Mouse (Mus musculus) forebrain, embryonic 15.5 days (tissue): ENCODE measurements around the gene Scp2d1. TPM values are rescaled to one million over a fixed set of nuclear protein-coding genes. Genes with fewer than 3 reads are reported as not detected.
"Not testable (repeated sequence)": the region's sequence is repeated elsewhere in the genome, so short reads cannot be mapped to it uniquely, and the experiment has no call there.

Experiments used
- ATAC-seq: fragments of 200-750 bp; cut with Nextera tagmentation; replicated peaks from 2 replicates; pipeline ENCODE4 v1.8.0; 2017; ENCODE audit warnings: mild to moderate bottlenecking, moderate TSS enrichment, moderate library complexity
- H3K27ac ChIP-seq: fragments of 300-500 bp; sonication (generic); replicated peaks from 2 replicates; pipeline ENCODE4 v1.5.1; 2015; ENCODE audit warnings: mild to moderate bottlenecking, inconsistent platforms
- H3K27me3 ChIP-seq: fragments of 300-500 bp; sonication (generic); 2 replicates; pipeline ENCODE4 v1.6.1; 2015; ENCODE audit warnings: inconsistent platforms
- H3K36me3 ChIP-seq: fragments of 300-500 bp; sonication (generic); 2 replicates; pipeline ENCODE4 v1.6.1; 2015; ENCODE audit warnings: mild to moderate bottlenecking, inconsistent platforms
- H3K4me1 ChIP-seq: fragments of 300-500 bp; sonication (generic); 2 replicates; pipeline ENCODE4 v1.6.1; 2015; ENCODE audit warnings: inconsistent platforms
- H3K4me2 ChIP-seq: fragments of 300-500 bp; sonication (generic); replicated peaks from 2 replicates; pipeline ENCODE4 v1.6.1; 2015; ENCODE audit warnings: mild to moderate bottlenecking, inconsistent platforms
- H3K4me3 ChIP-seq: fragments of 300-500 bp; sonication (generic); 2 replicates; pipeline ENCODE4 v1.5.1; 2015; ENCODE audit warnings: mild to moderate bottlenecking, inconsistent platforms
- H3K9ac ChIP-seq: fragments of 300-500 bp; sonication (generic); replicated peaks from 2 replicates; pipeline ENCODE4 v1.6.1; 2015; ENCODE audit warnings: mild to moderate bottlenecking, inconsistent platforms
- H3K9me3 ChIP-seq: fragments of 300-500 bp; sonication (generic); 2 replicates; pipeline ENCODE4 v1.6.1; 2016; ENCODE audit warnings: inconsistent platforms
- WGBS: fragments of 180-500 bp; shearing (Covaris S2); methylation state at CpG from one replicate; pipeline ENCODE4 v1.1.7; 2015; ENCODE audit warnings: mixed read lengths; 5-methylcytosine and 5-hydroxymethylcytosine counted together
- polyA plus RNA-seq: library from polyadenylated mRNA; unstranded; fragments of >200 nt; fragmentation: Nextera tagmentation; extraction: Ambion mirVana; gene quantifications from 2 replicates; pipeline ENCODE4 v1.2.1, GENCODE M21; 2015

The Scp2d1 gene
- not detected in 2 replicates for polyA plus RNA-seq

- not testable (repeated sequence) for H3K4me2 ChIP-seq, H3K27me3 ChIP-seq, H3K36me3 ChIP-seq, H3K4me3 ChIP-seq, ATAC-seq, H3K27ac ChIP-seq, H3K9me3 ChIP-seq, H3K9ac ChIP-seq, H3K4me1 ChIP-seq
- WGBS, result 90% methylated on average over 6 of the region's 6 CpGs
Observed at GRCm38 (mm10) chr2:144823356-144823755, at the start of gene Scp2d1. Gene Scp2d1 (plus strand): TSS chr2:144823656.

GRCm38 (mm10) chr2:144774636-144775160 lies 48.8 kb upstream of the Scp2d1 start:
- H3K9me3 ChIP-seq, result no peaks in the 10 kb centered on the region
- no peak overlapping the region for H3K4me2 ChIP-seq
- no peaks in the 10 kb centered on the region for H3K27me3 ChIP-seq
- H3K9ac ChIP-seq, result no peak overlapping the region
- H3K4me3 ChIP-seq, result no peak overlapping the region
- no peak for ATAC-seq
- H3K27ac ChIP-seq, result no peak overlapping the region
- H3K4me1 ChIP-seq, result no peaks in the 10 kb centered on the region
- H3K36me3 ChIP-seq, result no peaks in the 10 kb centered on the region
- 91% methylated on average over 8 of the region's 8 CpGs for WGBS

- Histone ChIP-seq H3K27me3 (no peaks in the 10 kb centered on the region), H3K4me2 (no peak overlapping the region), H3K4me1 (no peaks in the 10 kb centered on the region), H3K4me3 (no peak overlapping the region), H3K36me3 (no peaks in the 10 kb centered on the region), H3K27ac (no peak overlapping the region), H3K9me3 (no peaks in the 10 kb centered on the region), H3K9ac (no peak overlapping the region)
- WGBS, result 86% methylated on average over 4 of the region's 4 CpGs
- ATAC-seq, result no peak
Observed at GRCm38 (mm10) chr2:144775626-144776025, 47.8 kb upstream of the Scp2d1 start.

GRCm38 (mm10) chr2:144779263-144779662 lies 44.2 kb upstream of the Scp2d1 start:
- Histone ChIP-seq H3K9me3 (no peaks in the 10 kb centered on the region), H3K4me3 (no peak overlapping the region), H3K27me3 (no peaks in the 10 kb centered on the region), H3K9ac (no peak overlapping the region), H3K36me3 (no peaks in the 10 kb centered on the region), H3K27ac (no peak overlapping the region), H3K4me2 (no peak overlapping the region), H3K4me1 (no peaks in the 10 kb centered on the region)
- no peak for ATAC-seq
- WGBS, result 93% methylated on average over 7 of the region's 7 CpGs

GRCm38 (mm10) chr2:144780731-144781130 lies 42.7 kb upstream of the Scp2d1 start:
- Histone ChIP-seq H3K36me3 (no peaks in the 10 kb centered on the region), H3K4me1 (no peaks in the 10 kb centered on the region), H3K27me3 (no peaks in the 10 kb centered on the region), H3K9me3 (no peaks in the 10 kb centered on the region), H3K9ac (no peak overlapping the region), H3K4me3 (no peak overlapping the region), H3K27ac (no peak overlapping the region), H3K4me2 (no peak overlapping the region)
- WGBS, result 87% methylated on average over 5 of the region's 5 CpGs
- ATAC-seq, result no peak

- ATAC-seq, result no peak
- WGBS, result 65% methylated on average over 3 of the region's 3 CpGs
- no peaks in the 10 kb centered on the region for H3K9me3 ChIP-seq
Observed at GRCm38 (mm10) chr2:144781871-144782270, 41.6 kb upstream of the Scp2d1 start.

GRCm38 (mm10) chr2:144782481-144782880 lies 41.0 kb upstream of the Scp2d1 start:
- H3K9me3 ChIP-seq, result no peaks in the 10 kb centered on the region
- H3K27me3 ChIP-seq, result no peaks in the 10 kb centered on the region
- no peak overlapping the region for H3K9ac ChIP-seq
- 91% methylated on average over 4 of the region's 4 CpGs for WGBS
- no peaks in the 10 kb centered on the region for H3K36me3 ChIP-seq
- H3K4me2 ChIP-seq, result no peak overlapping the region
- H3K4me1 ChIP-seq, result no peaks in the 10 kb centered on the region
- no peak overlapping the region for H3K27ac ChIP-seq
- no peak for ATAC-seq
- no peak overlapping the region for H3K4me3 ChIP-seq

More at GRCm38 (mm10) chr2:144781871-144782270, 41.6 kb upstream of the Scp2d1 start:
- Histone ChIP-seq H3K27me3 (no peaks in the 10 kb centered on the region), H3K4me2 (no peak overlapping the region), H3K9ac (no peak overlapping the region), H3K27ac (no peak overlapping the region), H3K36me3 (no peaks in the 10 kb centered on the region), H3K4me1 (no peaks in the 10 kb centered on the region), H3K4me3 (no peak overlapping the region)

- Histone ChIP-seq H3K4me2 (no peak overlapping the region), H3K27me3 (no peaks in the 10 kb centered on the region), H3K36me3 (no peaks in the 10 kb centered on the region), H3K9me3 (no peaks in the 10 kb centered on the region), H3K27ac (no peak overlapping the region), H3K4me3 (no peak overlapping the region), H3K9ac (no peak overlapping the region), H3K4me1 (no peaks in the 10 kb centered on the region)
- WGBS, result 60% methylated on average over 1 of the region's 1 CpGs
- no peak for ATAC-seq
Observed at GRCm38 (mm10) chr2:144783190-144783589, 40.3 kb upstream of the Scp2d1 start.

- no peak overlapping the region for H3K27ac ChIP-seq
- WGBS, result 96% methylated on average over 6 of the region's 6 CpGs
- H3K9me3 ChIP-seq, result no peaks in the 10 kb centered on the region
- no peak for ATAC-seq
- H3K4me2 ChIP-seq, result no peak overlapping the region
- no peaks in the 10 kb centered on the region for H3K36me3 ChIP-seq
- no peaks in the 10 kb centered on the region for H3K27me3 ChIP-seq
- no peak overlapping the region for H3K4me3 ChIP-seq
- no peaks in the 10 kb centered on the region for H3K4me1 ChIP-seq
- no peak overlapping the region for H3K9ac ChIP-seq
Observed at GRCm38 (mm10) chr2:144783831-144784230, 39.6 kb upstream of the Scp2d1 start.

GRCm38 (mm10) chr2:144791671-144792294 lies 31.7 kb upstream of the Scp2d1 start:
- Histone ChIP-seq H3K4me2 (no peak overlapping the region), H3K9me3 (no peaks in the 10 kb centered on the region), H3K36me3 (no peaks in the 10 kb centered on the region), H3K27ac (no peak overlapping the region), H3K4me3 (no peak overlapping the region), H3K27me3 (no peaks in the 10 kb centered on the region), H3K4me1 (no peaks in the 10 kb centered on the region), H3K9ac (no peak overlapping the region)
- ATAC-seq, result no peak
- WGBS, result 85% methylated on average over 14 of the region's 14 CpGs

- 85% methylated on average over 8 of the region's 8 CpGs for whole genome bisulfite sequencing
- H3K4me1 ChIP-seq, result no peaks in the 10 kb centered on the region
- H3K36me3 ChIP-seq, result no peaks in the 10 kb centered on the region
- no peak overlapping the region for H3K4me2 ChIP-seq
- H3K27me3 ChIP-seq, result no peaks in the 10 kb centered on the region
- ATAC-seq, result no peak
- H3K9ac ChIP-seq, result no peak overlapping the region
- no peak overlapping the region for H3K4me3 ChIP-seq
- H3K27ac ChIP-seq, result no peak overlapping the region
- H3K9me3 ChIP-seq, result no peaks in the 10 kb centered on the region
Observed at GRCm38 (mm10) chr2:144797515-144797914, 25.9 kb upstream of the Scp2d1 start.

- 56% methylated on average over 15 of the region's 15 CpGs for WGBS
- no peaks in the 10 kb centered on the region for H3K27me3 ChIP-seq
- H3K4me2 ChIP-seq, result no peak overlapping the region
- H3K36me3 ChIP-seq, result no peaks in the 10 kb centered on the region
- no peak overlapping the region for H3K27ac ChIP-seq
- no peak overlapping the region for H3K9ac ChIP-seq
- no peak overlapping the region for H3K4me3 ChIP-seq
- no peak for ATAC-seq
- no peaks in the 10 kb centered on the region for H3K9me3 ChIP-seq
- no peaks in the 10 kb centered on the region for H3K4me1 ChIP-seq
Observed at GRCm38 (mm10) chr2:144807766-144808754, 15.4 kb upstream of the Scp2d1 start.
